Mouse (Mus musculus) lung, embryonic 16.5 days (tissue): ENCODE data around the gene Txnip. TPM values are rescaled to one million over a fixed set of nuclear protein-coding genes. Genes with fewer than 3 reads are reported as not detected.

Source experiments
- polyA plus RNA-seq: library from polyadenylated mRNA; unstranded; fragments of >200 nt; fragmentation: Nextera tagmentation; extraction: Ambion mirVana; gene quantifications from 2 replicates; pipeline ENCODE4 v1.2.1, GENCODE M21; 2015

Txnip gene
- polyA plus RNA-seq, 1 experiment from 2014 or later = 184 TPM

Other genes starting within 250 kb of the Txnip start
- gene BC107364, start 105.7 kb upstream of the Txnip start, polyA plus RNA-seq = 0.30 and 0.34 TPM in 2 replicates
- gene Hfe2, start 32.8 kb upstream of the Txnip start, polyA plus RNA-seq = 0.57 and 1.1 TPM in 2 replicates
- gene Gm16253, start 19.0 kb downstream of the Txnip start, polyA plus RNA-seq = 1.4 TPM in 2 replicates
- gene Polr3gl, start 36.2 kb downstream of the Txnip start, polyA plus RNA-seq = 35.9 TPM in 2 replicates
- 1.6 and 1.9 TPM in 2 replicates for gene Ankrd34a, start 38.7 kb downstream of the Txnip start, polyA plus RNA-seq
- 6.7 and 8.2 TPM in 2 replicates for gene Lix1l, start 43.2 kb downstream of the Txnip start, polyA plus RNA-seq
- 132 and 135 TPM in 2 replicates for gene Rbm8a, start 72.0 kb downstream of the Txnip start, polyA plus RNA-seq
- 54.2 and 57.7 TPM in 2 replicates for gene Pex11b, start 77.4 kb downstream of the Txnip start, polyA plus RNA-seq
- 0.15 and 0.24 TPM in 2 replicates for gene Gm42957, start 77.5 kb downstream of the Txnip start, polyA plus RNA-seq
- gene Itga10, start 87.6 kb downstream of the Txnip start, polyA plus RNA-seq = 1.0 TPM in 2 replicates
- gene Ankrd35, start 112.2 kb downstream of the Txnip start, polyA plus RNA-seq = 0.36 and 0.50 TPM in 2 replicates
- gene Pias3, start 138.4 kb downstream of the Txnip start, polyA plus RNA-seq = 51.9 and 52.0 TPM in 2 replicates
- gene Nudt17, start 150.6 kb downstream of the Txnip start, polyA plus RNA-seq = 7.2 and 8.2 TPM in 2 replicates
- 35.6 and 35.7 TPM in 2 replicates for gene Polr3c, start 169.7 kb downstream of the Txnip start, polyA plus RNA-seq
- 45.7 and 47.8 TPM in 2 replicates for gene Rnf115, start 169.7 kb downstream of the Txnip start, polyA plus RNA-seq